Mouse (Mus musculus) CD4-positive helper T cell, adult 2 months (primary cell): ENCODE results near the gene Plekhg3.

Experiments used
- DNase-seq: peaks from one replicate; pipeline ENCODE4 v3.0.0-alpha.2; 2012; ENCODE audit warnings: low read depth, missing footprints, low spot score

Gene Plekhg3

GRCm38 (mm10) chr12:76530580-76531139 lies at the start of gene Plekhg3:
Gene Plekhg3 (plus strand): TSS chr12:76530891.
- DNase-seq, result no peak

GRCm38 (mm10) chr12:76482446-76482845 lies 48.2 kb upstream of the Plekhg3 start:
- no peak for DNase-seq

DNA sequence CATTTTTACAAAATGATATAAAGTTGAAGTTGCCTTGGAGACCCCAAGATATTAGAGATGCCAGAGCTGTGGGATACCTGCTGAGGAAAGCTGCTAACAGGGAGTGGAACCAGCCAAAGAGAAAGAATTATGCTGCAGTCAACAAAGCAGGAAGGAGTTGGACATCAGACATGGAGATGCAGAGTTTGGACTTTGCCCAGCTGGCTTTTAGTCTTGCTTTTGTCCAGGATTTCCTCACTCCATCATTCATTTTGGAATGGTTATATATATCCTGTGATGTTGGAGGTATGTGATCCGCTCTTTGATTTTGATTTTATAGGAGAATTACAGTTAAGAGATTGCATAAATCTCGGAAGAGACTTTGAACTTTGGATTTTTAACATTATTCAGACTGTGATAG lies 47.7 kb upstream of the Plekhg3 start:
- DNase-seq, result no peak

DNA sequence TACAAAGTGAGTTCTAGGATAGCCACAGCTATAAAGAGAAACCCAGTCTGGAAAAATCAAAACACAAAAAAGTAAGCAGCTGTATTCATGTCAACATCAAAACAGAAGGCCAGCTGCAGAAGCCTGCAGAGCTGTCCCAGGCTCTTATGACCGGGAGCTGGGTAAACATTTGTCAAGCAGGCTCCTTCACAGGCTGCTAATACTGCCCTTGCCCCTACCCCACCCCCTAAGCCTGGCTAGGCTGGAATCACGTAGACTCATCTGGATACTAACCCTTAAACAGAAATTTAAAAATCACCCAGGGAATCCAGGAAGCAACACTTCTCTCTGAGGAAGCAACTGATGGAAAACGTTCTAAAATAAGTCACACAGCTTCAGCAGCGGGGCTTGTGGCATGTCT lies 45.8 kb upstream of the Plekhg3 start:
- DNase-seq, result no peak

DNA sequence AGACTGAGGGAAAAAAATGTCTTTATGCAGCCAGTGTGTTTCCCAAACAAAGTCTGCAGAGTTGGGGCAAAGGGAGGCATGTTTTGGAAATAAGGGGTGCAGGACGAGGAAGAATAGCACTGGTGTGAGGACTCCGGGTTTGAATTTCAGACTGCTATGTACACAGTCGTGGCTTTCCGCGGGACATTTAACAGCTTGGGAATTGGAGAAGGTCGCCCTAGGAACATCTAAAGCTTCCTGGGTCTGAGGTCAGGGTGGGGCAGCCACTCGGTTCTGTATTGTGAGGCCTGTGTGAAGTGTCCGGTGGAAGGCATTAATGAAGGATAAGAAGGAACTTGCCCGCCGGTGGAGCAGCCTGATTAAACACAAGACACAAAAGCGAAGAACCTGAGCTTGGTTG lies 45.3 kb upstream of the Plekhg3 start:
- DNase-seq, result no peak

DNA sequence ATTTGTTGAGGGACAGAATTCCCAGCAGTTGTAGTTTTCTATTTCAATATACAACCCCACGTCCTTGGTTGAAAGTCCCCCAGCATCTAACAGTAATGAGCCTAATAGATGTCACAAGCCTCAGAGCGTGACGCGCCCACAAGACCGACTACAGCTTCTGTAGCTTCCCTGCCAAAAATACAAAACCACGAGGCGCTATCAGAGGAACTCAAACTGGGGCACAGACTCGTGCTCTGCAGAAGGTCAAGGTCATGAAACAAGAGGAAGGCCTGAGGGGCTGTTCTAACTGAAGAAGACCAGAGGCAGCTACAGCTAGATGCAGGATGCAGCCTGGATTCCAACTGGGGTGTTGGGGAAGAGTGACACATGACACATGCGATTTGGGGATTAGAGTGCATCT lies 43.7 kb upstream of the Plekhg3 start:
- no peak for DNase-seq

DNA sequence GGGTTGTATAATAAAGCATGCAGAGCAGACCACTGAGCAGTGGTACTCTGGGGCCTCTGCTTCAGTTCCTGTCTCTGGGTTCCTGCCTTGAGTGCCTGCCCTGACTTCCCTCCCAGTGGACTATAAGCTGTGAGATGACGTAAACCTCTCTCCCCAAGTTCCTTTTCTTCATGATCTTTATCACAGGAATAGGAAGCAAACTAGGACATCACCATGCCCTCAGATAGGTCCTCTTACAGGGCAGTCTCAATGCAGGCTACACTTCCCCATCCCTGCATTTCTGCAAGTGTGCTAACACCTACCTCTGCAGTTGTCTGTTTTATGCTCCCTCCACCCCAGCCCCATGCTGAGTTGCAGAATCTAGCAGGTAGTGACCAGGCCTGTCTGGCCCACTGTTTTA lies 39.9 kb upstream of the Plekhg3 start:
- no peak for DNase-seq

- DNase-seq, result no peak
Measured at GRCm38 (mm10) chr12:76493462-76493861, 37.2 kb upstream of the Plekhg3 start.

GRCm38 (mm10) chr12:76495381-76495780 lies 35.3 kb upstream of the Plekhg3 start:
- no peak for DNase-seq

- peak; percentile 31 for DNase-seq
Measured at GRCm38 (mm10) chr12:76496324-76496723, 34.4 kb upstream of the Plekhg3 start.

- no peak for DNase-seq
Measured at GRCm38 (mm10) chr12:76499276-76499675, 31.4 kb upstream of the Plekhg3 start.

- DNase-seq, result no peak
Measured at GRCm38 (mm10) chr12:76500055-76500454, 30.6 kb upstream of the Plekhg3 start.

- peak; percentile 8 for DNase-seq
Measured at GRCm38 (mm10) chr12:76500896-76501295, 29.8 kb upstream of the Plekhg3 start.

GRCm38 (mm10) chr12:76502981-76503380 lies 27.7 kb upstream of the Plekhg3 start:
- DNase-seq, result no peak

- no peak for DNase-seq
Measured at GRCm38 (mm10) chr12:76506522-76506921, 24.2 kb upstream of the Plekhg3 start.

GRCm38 (mm10) chr12:76507791-76508190 lies 22.9 kb upstream of the Plekhg3 start:
- DNase-seq, result no peak

- no peak for DNase-seq
Measured at GRCm38 (mm10) chr12:76508909-76509440, 21.7 kb upstream of the Plekhg3 start.

DNA sequence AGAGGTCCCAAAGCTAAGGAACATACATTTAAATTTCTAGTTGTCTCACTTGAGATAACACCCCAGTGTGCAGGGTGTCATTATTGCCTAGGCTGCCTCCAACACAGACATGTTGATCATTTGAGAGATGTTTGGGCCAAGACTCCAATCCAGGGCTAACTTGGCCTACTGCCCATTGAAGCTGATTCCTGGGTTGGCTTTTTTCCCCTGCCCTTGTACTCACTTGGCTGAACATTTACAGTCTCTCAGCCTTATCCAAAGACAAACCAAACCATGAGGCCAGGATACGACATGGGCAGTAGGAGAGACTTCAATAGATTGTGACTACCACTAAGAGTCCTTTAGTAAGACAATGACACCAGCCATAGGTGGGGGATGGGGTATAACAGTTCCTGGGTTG lies 18.0 kb upstream of the Plekhg3 start:
- no peak for DNase-seq

- no peak for DNase-seq
Measured at GRCm38 (mm10) chr12:76514842-76515241, 15.8 kb upstream of the Plekhg3 start.

DNA sequence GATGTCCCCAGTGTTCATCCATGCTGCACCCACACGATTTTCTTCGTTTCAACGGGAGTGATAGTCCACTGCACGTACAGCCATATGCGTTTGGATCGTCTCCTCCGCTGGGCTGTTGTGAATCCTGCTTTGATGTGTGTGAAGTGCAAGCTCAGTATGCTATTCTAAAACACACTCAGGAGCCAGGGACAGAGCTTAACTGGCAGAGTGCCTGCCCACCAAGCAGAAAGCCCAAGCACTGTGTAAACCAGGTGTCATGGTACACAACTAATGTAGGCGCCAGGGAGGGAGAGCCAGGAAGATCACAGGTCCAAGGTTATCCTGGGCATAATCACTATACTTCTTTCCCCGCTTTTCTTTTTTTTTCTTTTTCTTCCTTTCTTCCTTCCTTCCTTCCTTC lies 12.7 kb upstream of the Plekhg3 start:
- DNase-seq, result no peak

- no peak for DNase-seq
Measured at GRCm38 (mm10) chr12:76518909-76519842, 11.5 kb upstream of the Plekhg3 start.

DNA sequence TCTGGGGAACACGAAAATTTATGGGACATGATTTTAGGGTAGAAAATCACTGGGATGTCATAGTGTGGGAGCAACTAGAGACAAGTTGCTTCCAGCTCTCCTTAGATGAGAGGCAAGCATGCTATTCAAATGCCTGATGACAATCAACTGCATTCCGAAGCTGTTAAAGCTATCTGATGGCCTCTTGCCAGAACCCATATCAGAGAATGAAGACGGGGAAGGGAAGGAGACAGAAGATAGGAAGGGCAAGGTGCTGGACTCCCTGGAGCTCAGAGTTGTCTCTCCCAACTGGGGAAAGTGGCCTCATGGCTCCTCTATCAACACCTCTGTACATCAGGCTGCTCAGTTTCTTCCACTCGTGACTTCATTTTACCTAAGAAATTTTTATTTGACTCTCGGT lies 7.0 kb upstream of the Plekhg3 start:
- DNase-seq, result no peak

DNA sequence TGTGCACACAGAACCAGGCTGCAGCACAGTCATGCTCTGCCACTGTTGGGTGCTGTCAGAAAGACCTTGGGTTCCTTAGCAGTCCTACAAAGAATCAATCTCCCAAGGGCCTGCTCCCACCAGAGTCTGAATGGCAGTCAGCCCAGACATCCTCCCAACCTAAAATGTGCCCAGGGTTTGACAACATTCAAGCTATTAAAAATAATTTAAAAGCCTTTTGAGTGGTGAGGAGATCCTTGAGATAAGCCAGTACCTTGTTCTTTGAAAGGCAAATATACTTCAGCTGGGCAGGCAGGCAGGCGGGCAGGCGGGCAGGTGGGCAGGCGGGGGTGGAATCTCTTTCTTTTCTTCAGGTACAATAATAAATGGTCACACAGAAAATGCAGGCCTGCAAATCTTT lies 5.8 kb upstream of the Plekhg3 start:
- DNase-seq, result no peak
